Mouse (Mus musculus) small intestine, adult 2 months (tissue): Measurements from ENCODE around the gene Ctrb1.

Experiments used
- CTCF ChIP-seq: fragments of 200-500 bp; IDR thresholded peaks from 2 replicates; pipeline ENCODE4 v1.5.1; 2012; ENCODE audit warnings: low read depth, mild to moderate bottlenecking, control low read depth, inconsistent platforms, low read length, moderate library complexity, mixed read lengths; ENCODE audit not compliant: insufficient replicate concordance, insufficient read length; ENCODE audit errors: extremely low read depth
- POLR2A ChIP-seq: fragments of 200-500 bp; IDR thresholded peaks from 2 replicates; pipeline ENCODE4 v1.6.1; 2012; ENCODE audit warnings: low read depth, mild to moderate bottlenecking, control low read depth, inconsistent platforms, low read length, moderate library complexity

DNA sequence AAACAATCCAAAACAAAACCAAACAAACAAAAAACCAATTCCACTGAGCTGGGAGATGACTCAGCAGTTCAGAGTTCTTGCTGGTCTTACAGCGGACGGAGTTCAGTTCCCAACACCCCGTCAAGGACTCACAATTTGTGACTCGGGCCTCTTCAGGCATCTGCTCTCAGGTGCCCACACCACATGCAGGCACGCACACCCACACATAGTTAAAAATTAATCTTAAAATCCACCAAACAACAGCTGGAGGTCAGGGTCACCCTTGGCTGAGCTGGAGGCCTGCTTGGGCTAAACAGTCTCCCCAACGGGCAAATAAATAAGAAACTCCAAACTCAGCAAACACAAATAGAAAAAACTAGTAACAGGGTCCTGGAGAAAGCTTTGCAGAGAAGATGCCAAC is 17.5 kb upstream of the Ctrb1 start:
- no peak for TF ChIP-seq POLR2A
- no peak for TF ChIP-seq CTCF
